Mouse (Mus musculus): ENCODE measurements around the gene Cnot2.

DNA sequence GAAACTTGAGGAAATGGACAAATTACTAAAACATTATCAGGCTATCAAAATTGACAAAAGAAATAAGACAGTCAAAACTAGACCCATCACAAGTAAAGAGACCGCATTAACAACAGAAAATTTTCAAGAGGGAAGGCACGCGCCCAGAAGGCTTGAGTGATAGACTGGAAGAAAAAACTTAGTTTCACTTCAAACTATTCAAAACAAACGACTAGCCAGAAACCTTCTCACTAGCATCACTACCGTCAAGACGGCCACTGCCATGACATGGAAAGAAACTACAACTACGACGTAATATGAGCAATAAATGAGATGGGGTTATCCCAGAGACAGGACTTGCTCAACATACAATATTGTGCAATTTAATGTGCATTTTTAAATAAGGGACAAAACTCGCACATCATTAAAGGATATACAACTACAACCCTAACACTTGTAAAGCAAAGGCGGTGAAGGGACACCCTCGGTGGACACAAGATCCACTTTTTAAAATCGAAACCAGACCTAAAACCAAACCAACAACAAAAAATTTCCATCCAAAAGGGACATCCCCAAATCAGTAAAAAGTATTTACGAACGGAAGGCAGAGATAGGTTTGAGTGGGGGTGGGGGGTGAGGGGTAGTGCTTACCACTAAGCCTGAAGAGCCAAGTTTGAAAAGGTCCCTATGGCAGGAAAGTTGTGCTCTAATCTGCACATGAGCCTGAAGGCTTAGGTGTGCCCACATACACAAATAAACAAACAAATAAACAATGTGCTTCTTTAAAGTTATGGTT is 16.3 kb downstream of the Cnot2 start:
- no peak for TF ChIP-seq POLR2A (IDR thresholded peaks at IDR 0.05; ENCODE audit: borderline replicate concordance, insufficient read depth, low read length)
- TF ChIP-seq CTCF (IDR thresholded peaks at IDR 0.05; ENCODE audit: borderline replicate concordance, insufficient read depth, low read depth, low read length) = no peak

All from cerebellum, adult 2 months (tissue).